Mouse (Mus musculus) right cerebral cortex, postnatal 14 days (tissue): ENCODE results near the gene Hivep3.
A peak's percentile ranks its signal among the peaks of the same experiment; 100 is the strongest.

Experiments used
- DNase-seq: peaks from one replicate; pipeline ENCODE4 v3.0.0; 2022

Hivep3 gene

DNA sequence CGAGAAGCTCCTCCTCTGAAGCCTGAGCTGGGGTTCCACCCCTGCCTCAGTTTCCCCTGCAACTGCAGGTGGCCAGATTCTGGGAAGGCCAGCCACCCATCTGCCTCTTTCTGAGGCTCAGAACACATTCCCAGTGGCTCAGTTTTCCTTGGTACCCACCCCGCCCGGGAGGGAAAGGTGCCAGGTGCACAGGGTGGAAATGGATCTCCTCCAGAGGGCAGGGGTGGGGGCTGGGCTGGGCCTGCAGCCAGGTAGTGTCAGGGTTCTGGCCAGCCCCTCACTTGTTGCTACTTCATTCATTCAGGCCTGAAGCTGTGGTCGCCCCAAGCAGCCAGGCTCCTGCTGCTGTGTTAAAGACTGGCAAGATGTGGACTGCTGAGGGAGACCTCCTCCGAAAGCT is 430.7 kb downstream of the Hivep3 start:
- no peak for DNase-seq

DNA sequence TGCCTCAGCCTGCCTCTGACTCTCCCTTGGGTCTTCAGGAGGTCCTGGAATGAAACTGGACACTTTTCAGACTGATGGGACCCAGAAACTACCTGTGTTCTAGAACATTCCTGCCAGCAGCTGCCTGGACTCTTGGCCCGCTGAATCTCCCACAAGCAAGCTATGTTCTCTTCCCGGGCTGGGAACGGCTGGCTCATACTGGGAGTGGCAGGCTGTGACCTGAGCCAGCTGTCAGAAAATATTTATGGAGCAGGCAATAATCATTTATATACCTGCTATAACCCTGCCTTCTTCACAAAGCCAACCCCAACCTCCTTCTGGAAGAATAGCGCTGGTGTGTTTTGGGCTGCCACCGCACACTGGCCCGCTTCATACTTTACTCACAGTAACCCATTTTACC is 434.2 kb downstream of the Hivep3 start:
- no peak for DNase-seq

DNA sequence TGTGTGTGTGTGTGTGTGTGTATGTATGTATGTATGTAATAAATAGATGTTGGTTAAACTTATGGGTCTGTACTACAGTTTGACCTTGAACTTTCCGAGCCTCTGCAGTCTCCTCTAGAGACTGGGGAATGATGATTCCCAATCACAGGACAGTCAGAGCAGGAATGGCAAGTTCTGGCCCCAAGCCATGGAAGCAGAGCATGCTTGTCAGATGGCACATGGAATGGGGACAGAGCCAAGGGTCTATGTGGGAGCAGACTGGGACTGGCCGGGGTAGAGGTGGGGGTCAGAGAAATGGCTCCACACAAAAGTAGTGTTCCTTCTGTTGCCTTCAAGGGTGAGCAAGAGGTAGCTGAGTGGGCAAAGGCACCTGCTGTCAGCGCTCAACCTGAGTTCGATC is 434.8 kb downstream of the Hivep3 start:
- no peak for DNase-seq

DNA sequence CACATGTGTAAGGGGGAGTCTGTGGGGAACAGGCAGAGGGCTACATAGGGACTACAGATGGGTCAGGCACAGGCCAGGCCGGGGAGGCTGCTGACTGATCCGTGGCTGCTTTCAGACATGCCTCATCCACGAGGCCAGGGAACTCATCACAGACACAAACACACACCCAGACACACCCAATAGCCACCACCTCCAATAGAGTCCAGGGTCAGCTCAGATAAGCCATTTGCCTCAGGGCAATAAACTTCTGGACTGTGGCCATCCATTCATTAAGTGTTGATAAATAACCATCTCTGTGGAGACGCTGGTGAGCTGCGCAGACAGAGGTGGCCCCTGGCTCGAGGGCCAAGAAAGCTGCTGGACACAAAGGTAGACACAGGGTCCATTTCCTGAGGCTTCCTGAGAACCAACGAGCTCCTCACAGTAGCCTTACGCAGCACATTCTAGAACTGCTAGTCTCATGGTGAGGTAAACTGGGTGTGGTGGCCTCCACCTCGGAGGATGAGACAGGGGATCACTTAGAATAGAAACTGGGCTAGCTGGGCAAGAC is 436.9 kb downstream of the Hivep3 start:
- no peak for DNase-seq

DNA sequence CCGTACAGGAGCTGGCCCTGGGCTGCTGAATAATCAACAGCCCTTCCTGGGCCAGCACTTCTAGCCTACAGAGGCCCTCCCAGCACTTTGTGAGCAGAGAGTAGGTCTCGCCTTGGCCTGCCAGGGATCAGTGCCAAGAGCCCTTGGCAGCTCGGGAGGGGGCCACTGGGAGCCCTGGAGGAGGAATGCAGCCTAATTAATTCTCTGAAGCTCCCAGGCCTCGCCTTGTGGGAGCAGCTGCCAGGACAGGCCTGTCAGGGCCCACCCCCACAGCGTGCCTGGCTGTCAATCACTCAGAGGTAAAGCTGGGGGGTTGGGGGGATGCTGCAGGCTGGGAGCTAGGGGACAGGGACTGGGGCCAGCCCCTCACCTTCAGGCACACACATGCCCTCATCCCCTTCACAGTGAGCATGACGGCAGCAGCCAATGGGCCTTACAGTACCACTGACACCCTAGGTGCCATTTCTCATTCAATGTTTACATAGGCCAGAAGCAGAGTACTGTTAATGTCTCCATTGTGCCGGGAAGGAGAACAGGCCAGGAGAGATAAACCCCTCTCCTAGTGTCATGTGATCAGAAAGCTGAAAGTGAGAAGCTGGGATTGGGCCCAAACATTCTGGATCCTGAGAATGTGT is 438.6 kb downstream of the Hivep3 start:
- peak; percentile 33 for DNase-seq

DNA sequence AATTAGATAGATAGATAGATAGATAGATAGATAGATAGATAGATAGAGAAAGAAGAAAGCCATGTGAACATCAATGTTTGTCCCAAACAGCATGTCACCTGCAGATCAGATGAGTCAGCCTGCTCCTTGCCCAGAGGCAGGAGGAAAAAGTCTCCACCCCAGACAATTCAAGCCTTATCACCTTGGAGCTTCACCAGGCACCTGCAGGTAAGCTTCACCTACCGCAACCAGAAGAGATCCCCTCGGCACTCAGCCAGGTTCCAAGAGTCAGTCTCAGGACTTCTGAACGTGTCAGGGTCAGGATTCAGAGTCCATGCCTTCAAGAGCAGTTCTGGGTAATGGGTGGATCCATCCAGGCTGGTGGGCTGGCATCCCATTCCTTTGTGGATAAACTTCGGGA is 445.5 kb downstream of the Hivep3 start:
- no peak for DNase-seq

DNA sequence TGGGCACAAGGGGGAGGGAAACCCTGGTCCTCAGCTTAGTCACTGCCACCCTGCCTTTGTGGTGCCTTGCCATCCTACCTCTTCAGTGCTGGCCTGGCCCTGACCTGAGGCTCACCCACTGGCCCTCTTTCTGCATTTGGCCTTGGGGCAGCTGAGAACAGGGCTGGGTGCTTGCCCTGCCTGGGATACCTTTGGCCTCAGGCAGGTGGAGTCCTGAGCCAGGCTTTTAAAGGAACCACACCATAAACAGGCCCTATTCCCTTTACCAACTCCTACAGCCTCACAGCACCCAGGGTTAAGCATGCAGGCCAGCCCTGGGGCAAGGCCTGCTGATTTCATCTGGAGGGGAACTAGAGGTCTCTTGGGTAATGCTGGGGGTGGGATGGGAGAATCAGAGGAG is 447.0 kb downstream of the Hivep3 start:
- no peak for DNase-seq

DNA sequence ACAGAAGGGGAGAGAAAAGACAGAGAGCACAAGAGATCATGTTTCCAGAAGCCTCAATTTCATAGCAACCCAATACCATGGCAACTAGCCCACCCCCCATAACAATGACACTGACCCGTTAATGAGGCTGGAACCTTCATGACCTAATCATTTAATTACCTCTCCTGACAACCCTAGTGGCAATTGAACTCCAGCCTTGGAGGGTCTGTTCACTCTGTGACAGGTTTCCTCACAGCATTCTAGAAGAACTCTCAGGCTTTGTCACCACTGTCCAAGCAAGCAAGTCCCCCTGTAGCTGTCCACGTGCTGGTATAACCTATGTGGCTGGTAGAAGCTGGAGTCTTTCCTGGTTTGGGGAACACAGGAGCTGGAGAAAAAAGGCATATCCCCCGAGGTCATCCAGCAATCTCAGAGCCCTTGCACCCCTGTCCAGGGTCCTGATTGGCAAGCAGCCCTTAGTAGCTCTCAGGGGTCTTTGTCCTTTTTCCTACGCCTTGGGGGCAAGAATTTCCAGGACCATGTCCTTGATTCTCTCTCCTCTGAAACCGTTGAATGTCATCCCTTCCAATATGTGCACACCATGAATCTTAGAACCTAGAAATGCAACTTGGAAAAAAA is 450.9 kb downstream of the Hivep3 start:
- no peak for DNase-seq

DNA sequence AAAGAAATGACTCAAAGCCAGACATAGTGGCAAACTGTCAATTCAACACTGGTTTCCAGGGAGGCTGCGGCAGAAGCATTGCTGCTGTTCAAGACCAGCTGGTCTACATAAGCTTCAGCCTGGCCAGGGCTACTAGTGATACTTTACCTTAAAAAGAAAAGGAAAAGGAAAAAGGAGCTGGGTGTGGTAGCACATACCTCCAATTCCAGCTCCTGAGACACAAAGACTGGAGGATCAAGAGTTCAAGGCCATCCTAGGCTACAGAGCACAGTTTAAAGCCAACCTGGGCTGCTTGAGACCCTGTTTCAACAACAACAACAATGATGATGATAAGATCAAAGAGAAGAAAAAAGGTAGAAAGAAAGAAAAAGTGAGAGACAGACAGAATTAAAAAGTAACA is 452.9 kb downstream of the Hivep3 start:
- no peak for DNase-seq

DNA sequence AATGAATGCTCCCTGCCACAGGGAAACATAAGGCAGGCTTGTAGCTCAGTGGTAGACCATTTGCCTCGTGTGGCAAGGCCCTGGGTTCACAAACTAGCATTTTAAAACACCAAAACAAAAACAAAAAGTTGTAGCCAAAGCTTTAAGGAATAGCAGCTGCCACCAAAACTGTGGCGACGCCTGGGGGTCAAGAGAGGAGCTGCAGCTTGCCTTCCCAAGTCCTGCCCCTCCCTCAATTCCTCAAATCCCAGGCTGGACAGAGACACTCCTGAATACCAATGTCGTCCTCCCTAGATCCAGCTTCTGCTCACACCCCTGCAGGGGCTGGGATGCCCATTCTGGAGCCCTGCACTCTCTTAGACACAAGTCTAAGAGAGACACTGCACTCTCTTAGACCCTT is 453.4 kb downstream of the Hivep3 start:
- no peak for DNase-seq
